Mouse (Mus musculus): ENCODE results near the gene Slc39a2.

GRCm38 (mm10) chr14:51904706-51905105 lies 12.0 kb downstream of the Slc39a2 start:
- no peak for TF ChIP-seq POLR2A (IDR thresholded peaks at IDR 0.05; ENCODE audit: low read depth, low read length)
- TF ChIP-seq CTCF (IDR thresholded peaks at IDR 0.05; ENCODE audit: extremely low read depth, insufficient read depth, insufficient read length, insufficient replicate concordance) = no peak
